Mouse (Mus musculus): Measurements from ENCODE around the gene Insig1.

DNA sequence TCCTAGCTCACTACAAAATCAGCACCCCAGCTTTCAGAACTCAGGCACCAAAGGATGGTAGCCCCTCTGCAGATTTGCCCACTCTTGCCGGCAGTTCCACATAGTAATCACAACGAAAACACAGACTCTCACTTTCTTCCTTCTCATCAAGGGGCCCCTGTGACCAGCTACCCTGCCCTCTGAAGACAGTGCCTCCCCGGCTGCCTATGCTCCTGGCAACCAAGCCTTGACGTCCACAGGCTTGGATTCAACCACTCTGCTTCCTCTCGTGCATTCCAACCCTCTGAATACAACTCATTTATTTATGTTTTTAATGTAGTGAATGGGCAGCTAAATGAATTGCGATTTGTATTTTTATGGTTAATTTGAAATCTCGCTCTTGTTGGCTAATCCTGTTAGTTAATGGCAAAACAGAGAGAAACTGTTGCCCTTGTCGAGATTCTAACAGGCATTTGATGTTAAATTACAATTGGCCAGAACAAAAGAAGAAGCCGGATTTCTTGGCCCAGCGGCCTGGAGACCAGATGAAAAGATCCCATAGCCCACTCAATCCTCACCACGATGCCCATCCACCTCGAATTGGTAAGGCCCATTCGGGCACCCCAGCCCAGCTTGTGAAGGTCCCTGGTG lies 46.2 kb downstream of the Insig1 start:
- TF ChIP-seq CTCF (IDR thresholded peaks at IDR 0.05; ENCODE audit: extremely low read depth, insufficient read length, insufficient replicate concordance, low read depth, low read length) (no peak), POLR2A (IDR thresholded peaks at IDR 0.05; ENCODE audit: low read depth, low read length) (no peak)
